Mouse (Mus musculus): Measurements from ENCODE around the gene Gm38431.

Gm38431 gene

GRCm38 (mm10) chr9:21041308-21041707 lies 50.5 kb downstream of the Gm38431 start:
- no peak for DNase-seq (ENCODE audit: low spot score in 2 of 2)

GRCm38 (mm10) chr9:21039779-21040178 lies 52.0 kb downstream of the Gm38431 start:
- DNase-seq (ENCODE audit: low spot score in 2 of 2) = no peak

GRCm38 (mm10) chr9:21037481-21037891 lies 54.3 kb downstream of the Gm38431 start:
- DNase-seq (ENCODE audit: low spot score in 2 of 2) = no peak

- no peak for DNase-seq (ENCODE audit: low spot score in 2 of 2)
Observed at GRCm38 (mm10) chr9:21036666-21037065, 55.1 kb downstream of the Gm38431 start.

- no peak for DNase-seq (ENCODE audit: low spot score in 2 of 2)
Observed at GRCm38 (mm10) chr9:21036161-21036560, 55.6 kb downstream of the Gm38431 start.

GRCm38 (mm10) chr9:21035586-21035985 lies 56.2 kb downstream of the Gm38431 start:
- no peak for DNase-seq (ENCODE audit: low spot score in 2 of 2)

GRCm38 (mm10) chr9:21034481-21035085 lies 57.2 kb downstream of the Gm38431 start:
- no peak for DNase-seq (ENCODE audit: low spot score in 2 of 2)

GRCm38 (mm10) chr9:21033136-21033535 lies 58.7 kb downstream of the Gm38431 start:
- DNase-seq (ENCODE audit: low spot score in 2 of 2) = peak; percentile 83 to 89

GRCm38 (mm10) chr9:21032491-21032890 lies 59.3 kb downstream of the Gm38431 start:
- DNase-seq (ENCODE audit: low spot score in 2 of 2) = no peak

- DNase-seq (ENCODE audit: low spot score in 2 of 2) = peak; percentile 27 to 44
Observed at GRCm38 (mm10) chr9:21031896-21032351, 59.9 kb downstream of the Gm38431 start, which contains the start of gene Icam5. Icam5 (plus strand) TSS chr9:21032073.

GRCm38 (mm10) chr9:21031251-21031895 lies 60.4 kb downstream of the Gm38431 start:
- peak; percentile 57 to 74 for DNase-seq (ENCODE audit: low spot score in 2 of 2)

GRCm38 (mm10) chr9:21030781-21031250 lies 61.0 kb downstream of the Gm38431 start:
- peak; percentile 91 to 95 for DNase-seq (ENCODE audit: low spot score in 2 of 2)

- DNase-seq (ENCODE audit: low spot score in 2 of 2) = no peak
Observed at GRCm38 (mm10) chr9:21030055-21030600, 61.7 kb downstream of the Gm38431 start.

- peak; percentile 71 to 80 for DNase-seq (ENCODE audit: low spot score in 2 of 2)
Observed at GRCm38 (mm10) chr9:21029291-21030054, 62.3 kb downstream of the Gm38431 start, which contains the start of gene Icam4. Icam4 (plus strand) TSS chr9:21029373.

GRCm38 (mm10) chr9:21028560-21029110 lies 63.2 kb downstream of the Gm38431 start:
- DNase-seq (ENCODE audit: low spot score in 2 of 2) = no peak

- DNase-seq (ENCODE audit: low spot score in 2 of 2) = no peak
Observed at GRCm38 (mm10) chr9:21027774-21028290, 64.0 kb downstream of the Gm38431 start.

GRCm38 (mm10) chr9:21026849-21027248 lies 64.9 kb downstream of the Gm38431 start:
- DNase-seq (ENCODE audit: low spot score in 2 of 2) = no peak

- no peak for DNase-seq (ENCODE audit: low spot score in 2 of 2)
Observed at GRCm38 (mm10) chr9:21025258-21025810, 66.5 kb downstream of the Gm38431 start.

- DNase-seq (ENCODE audit: low spot score in 2 of 2) = no peak
Observed at GRCm38 (mm10) chr9:21022726-21023125, 69.1 kb downstream of the Gm38431 start.

GRCm38 (mm10) chr9:21022288-21022687 lies 69.5 kb downstream of the Gm38431 start:
- no peak for DNase-seq (ENCODE audit: low spot score in 2 of 2)

GRCm38 (mm10) chr9:21021363-21021762 lies 70.4 kb downstream of the Gm38431 start:
- no peak for DNase-seq (ENCODE audit: low spot score in 2 of 2)
